Mouse (Mus musculus) adrenal gland, postnatal 0 days (tissue): ENCODE measurements around the gene Wnk2. TPM values are rescaled to one million over a fixed set of nuclear protein-coding genes. Genes with fewer than 3 reads are reported as not detected.

Experiments used
- polyA plus RNA-seq: library from polyadenylated mRNA; unstranded; fragments of >200 nt; fragmentation: Nextera tagmentation; extraction: Ambion mirVana; gene quantifications from 2 replicates; pipeline ENCODE4 v1.2.1, GENCODE M21; 2015

The Wnk2 gene
- 1.0 and 1.8 TPM in 2 replicates for polyA plus RNA-seq

GRCm38 (mm10) chr13:49147858-49148226 lies at the start of gene Wnk2:
TSS of gene Wnk2 (minus strand) at chr13:49148014.

GRCm38 (mm10) chr13:49187288-49188218 lies 39.7 kb upstream of the Wnk2 start, which contains the start of gene Ninj1:
TSS of gene Ninj1 (plus strand) at chr13:49187485.

Other genes with a start within 250 kb of the Wnk2 start
- gene Fam120a, start 180.0 kb downstream of the Wnk2 start, polyA plus RNA-seq: 15.1 and 18.2 TPM in 2 replicates
- 103 and 104 TPM in 2 replicates for gene Ninj1, start 39.5 kb upstream of the Wnk2 start, polyA plus RNA-seq
- 96.4 and 98.2 TPM in 2 replicates for gene Card19, start 68.0 kb upstream of the Wnk2 start, polyA plus RNA-seq
- 16.2 and 23.9 TPM in 2 replicates for gene Susd3, start 100.7 kb upstream of the Wnk2 start, polyA plus RNA-seq
- 0.44 and 0.57 TPM in 2 replicates for gene Fgd3, start 172.3 kb upstream of the Wnk2 start, polyA plus RNA-seq
- 11.8 and 15.5 TPM in 2 replicates for gene Bicd2, start 193.6 kb upstream of the Wnk2 start, polyA plus RNA-seq